Mouse (Mus musculus): ENCODE results near the gene Pdpk1. TPM values are rescaled to one million over a fixed set of nuclear protein-coding genes. Genes with fewer than 3 reads are reported as not detected.

Gene Pdpk1
- polyA plus RNA-seq, 1 experiment = 12.7 TPM

- H3K4me1 ChIP-seq (ENCODE audit: control insufficient read depth, insufficient read depth, insufficient read length, low read length) = peaks cover 12% of the 10 kb centered on the region; the same call in 1 of the 2 replicates
- TF ChIP-seq POLR2A (IDR thresholded peaks at IDR 0.05; ENCODE audit: low read depth, low read length) (no peak), CTCF (IDR thresholded peaks at IDR 0.05; ENCODE audit: extremely low read depth, insufficient read length, insufficient replicate concordance, low read depth, low read length) (no peak)
- H3K36me3 ChIP-seq (ENCODE audit: control insufficient read depth, insufficient read depth, low read length) = peaks cover 23% of the 10 kb centered on the region
- H3K27ac ChIP-seq (ENCODE audit: insufficient read depth, low read depth, low read length) = no peak overlapping the region
- H3K4me3 ChIP-seq (ENCODE audit: low read depth, low read length) = no peak overlapping the region
- WGBS = 46% methylated on average over 3 of the region's 3 CpGs
- no peaks in the 10 kb centered on the region for H3K27me3 ChIP-seq (ENCODE audit: control insufficient read depth, insufficient read depth, low read length)
Measured at GRCm38 (mm10) chr17:24154463-24154862, 3.7 kb upstream of the Pdpk1 start.

- H3K27me3 ChIP-seq (ENCODE audit: control insufficient read depth, insufficient read depth, low read length) = no peaks in the 10 kb centered on the region
- TF ChIP-seq CTCF (IDR thresholded peaks at IDR 0.05; ENCODE audit: extremely low read depth, insufficient read length, insufficient replicate concordance, low read depth, low read length) (peak; percentile 86), POLR2A (IDR thresholded peaks at IDR 0.05; ENCODE audit: low read depth, low read length) (no peak)
- peak overlapping the region; percentile 52 for H3K4me3 ChIP-seq (ENCODE audit: low read depth, low read length)
- H3K27ac ChIP-seq (ENCODE audit: insufficient read depth, low read depth, low read length) = no peak overlapping the region
- peaks cover 13% of the 10 kb centered on the region for H3K36me3 ChIP-seq (ENCODE audit: control insufficient read depth, insufficient read depth, low read length)
- under 1% methylated on average over 26 of the region's 26 CpGs for WGBS
- peaks cover 12% of the 10 kb centered on the region; the same call in 1 of the 2 replicates for H3K4me1 ChIP-seq (ENCODE audit: control insufficient read depth, insufficient read depth, insufficient read length, low read length)
Measured at GRCm38 (mm10) chr17:24151890-24152563, 1.3 kb upstream of the Pdpk1 start.

- no peak overlapping the region for H3K27ac ChIP-seq (ENCODE audit: insufficient read depth, low read depth, low read length)
- TF ChIP-seq POLR2A (IDR thresholded peaks at IDR 0.05; ENCODE audit: low read depth, low read length) (no peak), CTCF (IDR thresholded peaks at IDR 0.05; ENCODE audit: extremely low read depth, insufficient read length, insufficient replicate concordance, low read depth, low read length) (no peak)
- no peak overlapping the region; the same call in 1 of the 2 replicates for H3K4me3 ChIP-seq (ENCODE audit: low read depth, low read length)
- WGBS = 16% methylated on average over 7 of the region's 7 CpGs
- H3K4me1 ChIP-seq (ENCODE audit: control insufficient read depth, insufficient read depth, insufficient read length, low read length) = peaks cover 12% of the 10 kb centered on the region; the same call in 1 of the 2 replicates
- no peaks in the 10 kb centered on the region for H3K27me3 ChIP-seq (ENCODE audit: control insufficient read depth, insufficient read depth, low read length)
- H3K36me3 ChIP-seq (ENCODE audit: control insufficient read depth, insufficient read depth, low read length) = peaks cover 10% of the 10 kb centered on the region
Measured at GRCm38 (mm10) chr17:24151382-24151781, 658 bp upstream of the Pdpk1 start.

- Histone ChIP-seq H3K27ac (ENCODE audit: insufficient read depth, low read depth, low read length) (no peak overlapping the region), H3K4me3 (ENCODE audit: low read depth, low read length) (no peak overlapping the region), H3K36me3 (ENCODE audit: control insufficient read depth, insufficient read depth, low read length) (no peaks in the 10 kb centered on the region), H3K27me3 (ENCODE audit: control insufficient read depth, insufficient read depth, low read length) (no peaks in the 10 kb centered on the region), H3K4me1 (ENCODE audit: control insufficient read depth, insufficient read depth, insufficient read length, low read length) (peaks cover 9% of the 10 kb centered on the region; the same call in 1 of the 2 replicates)
- TF ChIP-seq CTCF (IDR thresholded peaks at IDR 0.05; ENCODE audit: extremely low read depth, insufficient read length, insufficient replicate concordance, low read depth, low read length) (no peak), POLR2A (IDR thresholded peaks at IDR 0.05; ENCODE audit: low read depth, low read length) (no peak)
- WGBS = 86% methylated on average over 7 of the region's 7 CpGs
Measured at GRCm38 (mm10) chr17:24149421-24149820, 1.3 kb downstream of the Pdpk1 start.

GRCm38 (mm10) chr17:24142897-24143296 is 7.8 kb downstream of the Pdpk1 start:
- no peak overlapping the region for H3K27ac ChIP-seq (ENCODE audit: insufficient read depth, low read depth, low read length)
- H3K27me3 ChIP-seq (ENCODE audit: control insufficient read depth, insufficient read depth, low read length) = no peaks in the 10 kb centered on the region
- TF ChIP-seq POLR2A (IDR thresholded peaks at IDR 0.05; ENCODE audit: low read depth, low read length) (no peak), CTCF (IDR thresholded peaks at IDR 0.05; ENCODE audit: extremely low read depth, insufficient read length, insufficient replicate concordance, low read depth, low read length) (no peak)
- H3K36me3 ChIP-seq (ENCODE audit: control insufficient read depth, insufficient read depth, low read length) = no peaks in the 10 kb centered on the region
- 47% methylated on average over 2 of the region's 2 CpGs for WGBS
- H3K4me1 ChIP-seq (ENCODE audit: control insufficient read depth, insufficient read depth, insufficient read length, low read length) = peaks cover 9% of the 10 kb centered on the region; the same call in 1 of the 2 replicates
- H3K4me3 ChIP-seq (ENCODE audit: low read depth, low read length) = no peak overlapping the region

GRCm38 (mm10) chr17:24141425-24141920 is 9.3 kb downstream of the Pdpk1 start:
- H3K27ac ChIP-seq (ENCODE audit: insufficient read depth, low read depth, low read length) = peak overlapping the region; percentile 82
- TF ChIP-seq CTCF (IDR thresholded peaks at IDR 0.05; ENCODE audit: extremely low read depth, insufficient read length, insufficient replicate concordance, low read depth, low read length) (no peak), POLR2A (IDR thresholded peaks at IDR 0.05; ENCODE audit: low read depth, low read length) (peak; percentile 20; the same call in 1 of the 2 replicates)
- WGBS = under 1% methylated on average over 54 of the region's 57 CpGs
- peak overlapping the region; percentile 100 for H3K4me3 ChIP-seq (ENCODE audit: low read depth, low read length)
- H3K4me1 ChIP-seq (ENCODE audit: control insufficient read depth, insufficient read depth, insufficient read length, low read length) = peaks cover 9% of the 10 kb centered on the region; the same call in 1 of the 2 replicates
- H3K36me3 ChIP-seq (ENCODE audit: control insufficient read depth, insufficient read depth, low read length) = no peaks in the 10 kb centered on the region
- no peaks in the 10 kb centered on the region for H3K27me3 ChIP-seq (ENCODE audit: control insufficient read depth, insufficient read depth, low read length)

- Histone ChIP-seq H3K27ac (ENCODE audit: insufficient read depth, low read depth, low read length) (peak overlapping the region; percentile 82), H3K4me1 (ENCODE audit: control insufficient read depth, insufficient read depth, insufficient read length, low read length) (peaks cover 9% of the 10 kb centered on the region; the same call in 1 of the 2 replicates), H3K27me3 (ENCODE audit: control insufficient read depth, insufficient read depth, low read length) (no peaks in the 10 kb centered on the region), H3K4me3 (ENCODE audit: low read depth, low read length) (peak overlapping the region; percentile 100), H3K36me3 (ENCODE audit: control insufficient read depth, insufficient read depth, low read length) (no peaks in the 10 kb centered on the region)
- TF ChIP-seq POLR2A (IDR thresholded peaks at IDR 0.05; ENCODE audit: low read depth, low read length) (no peak), CTCF (IDR thresholded peaks at IDR 0.05; ENCODE audit: extremely low read depth, insufficient read length, insufficient replicate concordance, low read depth, low read length) (no peak)
- WGBS = 1% methylated on average over 43 of the region's 43 CpGs
Measured at GRCm38 (mm10) chr17:24140845-24141424, 9.8 kb downstream of the Pdpk1 start.

All from small intestine, adult 2 months (tissue).